Mouse (Mus musculus) embryonic fibroblast, embryonic 13.5 days (primary cell): Measurements from ENCODE around the gene Magix.

Source experiments
- CTCF ChIP-seq: IDR thresholded peaks from 2 replicates; pipeline ENCODE4 v1.5.1; 2011; ENCODE audit warnings: mild to moderate bottlenecking, control low read depth, low read length, moderate library complexity, borderline replicate concordance; ENCODE audit not compliant: insufficient read depth
- POLR2A ChIP-seq: IDR thresholded peaks from 2 replicates; pipeline ENCODE4 v1.6.1; 2011; ENCODE audit warnings: low read depth, mild to moderate bottlenecking, control low read depth, low read length, moderate library complexity

- no peak for TF ChIP-seq CTCF
- no peak for TF ChIP-seq POLR2A
Observed at GRCm38 (mm10) chrX:7658785-7659589, 22.1 kb downstream of the Magix start.
